Mouse (Mus musculus): ENCODE measurements at regions not wholly inside any gene's neighbourhood (a gene's known extent, or its start where the extent isn't known, plus 50 kb on each side); places are given as distances from the start of the nearest gene placed in this dataset.
"Not testable (repeated sequence)": the region's sequence is repeated elsewhere in the genome, so short reads cannot be mapped to it uniquely, and the experiment has no call there.

DNA sequence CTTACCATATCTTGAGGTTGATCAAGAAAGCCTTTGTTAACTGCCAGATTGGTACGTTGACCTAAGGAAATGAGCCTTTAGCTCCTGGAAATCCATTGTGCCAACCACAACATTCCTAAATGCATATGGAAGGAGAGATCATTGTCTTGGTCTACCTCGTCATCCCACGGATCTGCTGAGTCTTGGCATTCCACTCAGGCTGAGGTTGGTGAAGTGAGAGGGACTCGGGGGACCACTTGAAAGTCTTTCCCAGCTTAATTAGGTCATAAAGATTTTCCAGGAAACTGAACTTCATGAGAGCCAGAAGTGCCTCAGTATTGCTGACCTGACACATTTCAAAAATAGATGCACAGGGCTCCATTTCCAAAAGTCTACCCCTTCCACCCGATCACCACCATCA lies 112.5 kb upstream of the Emcn start:
- no peak for DNase-seq

- DNase-seq = peak; percentile 4 to 58
These were observed 98.0 kb upstream of the Emcn start for GRCm38 (mm10) chr3:137242877-137243276.

- no peak for DNase-seq
These were observed 77.0 kb upstream of the Emcn start for GRCm38 (mm10) chr3:137263907-137264306.

DNA sequence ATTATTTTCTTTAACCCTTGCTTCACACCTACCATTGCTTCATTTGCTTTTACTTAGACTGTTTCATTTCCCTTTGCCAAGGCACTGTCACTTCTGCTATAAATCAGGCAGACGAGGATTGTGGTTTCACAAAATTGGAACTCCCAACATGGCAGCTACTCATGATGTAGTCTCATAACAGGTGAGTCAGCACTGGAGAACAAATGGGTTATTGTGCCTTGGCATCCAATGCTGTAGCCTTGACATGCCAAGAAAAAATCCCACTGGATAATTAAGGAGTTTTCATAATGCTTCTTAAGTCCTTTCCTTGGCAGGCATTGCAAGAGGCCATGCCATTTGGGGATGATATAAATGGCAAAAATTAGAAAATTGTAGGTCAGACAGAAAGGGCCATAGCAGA lies 73.1 kb upstream of the Emcn start:
- no peak for DNase-seq

DNA sequence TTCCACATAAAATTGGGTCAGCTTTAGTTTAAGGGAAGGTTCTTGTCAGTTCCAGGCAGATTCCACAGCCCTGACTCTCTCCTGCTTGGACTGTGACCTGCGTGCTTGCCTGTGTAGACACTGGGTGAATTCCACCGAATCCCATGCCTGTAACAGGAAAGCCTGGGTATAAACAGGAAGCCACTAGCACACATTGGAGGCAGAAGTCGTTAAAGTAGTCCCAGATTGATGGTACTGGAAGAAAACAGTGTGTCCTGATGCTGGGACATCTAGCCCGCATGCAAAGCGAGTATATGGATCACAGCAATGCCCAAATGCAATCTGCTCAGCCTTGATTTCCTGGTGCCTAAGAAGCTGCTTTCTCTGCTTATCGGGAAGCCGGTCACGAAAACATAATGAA lies 65.4 kb upstream of the Emcn start:
- DNase-seq = peak; percentile 33 to 43

DNA sequence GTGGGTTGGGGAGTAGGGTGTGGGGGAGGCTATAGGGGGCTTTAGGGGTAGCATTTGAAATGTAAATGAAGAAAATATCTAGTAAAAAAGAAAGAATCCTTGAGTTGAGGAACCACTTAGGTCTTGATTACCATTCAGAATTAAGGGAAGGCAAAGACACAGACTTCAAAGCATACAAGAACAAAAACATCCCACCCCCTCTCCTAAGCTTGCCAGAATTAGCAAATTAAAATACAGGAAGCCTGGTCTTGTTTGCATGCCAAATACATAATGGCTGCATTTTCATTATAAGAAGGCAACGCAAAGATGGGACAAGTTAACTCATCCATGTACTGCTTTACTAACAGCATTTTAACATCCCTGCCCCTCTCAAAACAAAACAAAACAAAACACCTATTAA lies 61.6 kb upstream of the Emcn start:
- no peak for DNase-seq

DNA sequence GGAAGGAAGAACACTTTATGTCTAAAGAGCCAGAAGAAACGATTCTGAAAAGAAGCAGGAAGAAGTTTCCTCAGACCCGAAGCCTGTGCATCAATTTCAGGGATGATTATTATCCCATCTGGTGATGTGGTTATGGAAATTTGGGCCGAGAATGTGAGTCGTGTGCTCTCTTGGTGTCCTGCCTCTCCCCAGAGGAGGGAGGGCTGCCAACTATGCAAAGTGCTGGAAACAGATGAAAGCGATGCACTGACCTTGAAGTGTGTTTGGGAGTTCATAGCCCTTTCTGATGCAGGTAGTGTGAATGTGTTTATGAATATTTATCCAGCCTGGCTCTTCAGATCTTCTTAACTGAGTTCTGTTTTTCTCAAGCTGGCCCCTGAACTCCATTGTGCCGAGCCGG lies 59.8 kb upstream of the Emcn start:
- DNase-seq = peak in 1 of 2 experiments; percentile 19

- DNase-seq = not testable (repeated sequence)
These were observed 53.3 kb upstream of the Emcn start for GRCm38 (mm10) chr3:137287558-137287957.

- DNase-seq = no peak
These were observed 52.4 kb upstream of the Emcn start for GRCm38 (mm10) chr3:137288301-137288942.

DNA sequence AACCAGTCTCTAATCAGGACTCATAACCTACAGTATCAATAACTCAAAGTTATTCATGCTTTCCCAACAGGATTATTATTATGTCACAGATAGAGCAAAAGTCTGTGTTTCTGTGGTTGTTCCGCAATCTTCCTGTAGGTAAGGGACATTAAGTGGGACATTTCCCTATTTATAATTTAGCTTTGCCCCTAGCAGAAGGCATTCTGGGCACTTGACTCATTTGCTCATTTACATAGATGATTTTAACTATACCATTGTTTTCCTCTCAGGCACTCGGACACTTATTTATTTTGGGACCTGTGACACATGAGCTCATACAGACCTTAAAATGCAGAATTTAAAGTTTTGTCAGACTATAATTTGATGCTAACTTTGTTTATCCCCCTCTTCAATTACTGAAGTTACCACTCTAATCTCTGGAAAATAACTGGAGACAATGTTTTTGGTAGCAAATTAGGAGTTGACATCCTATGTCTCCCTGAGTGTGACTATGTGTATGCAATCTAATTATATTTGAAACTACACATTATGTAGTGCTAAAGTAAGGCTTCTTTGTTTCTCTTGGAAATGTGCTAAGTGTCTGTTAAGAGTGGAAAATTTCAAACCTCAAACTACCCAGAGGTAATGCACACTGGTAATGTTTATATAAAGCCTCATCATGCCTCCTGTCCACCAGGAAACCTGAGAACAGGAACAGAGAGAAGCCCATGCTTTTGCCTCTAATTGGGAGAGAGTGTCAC lies 51.8 kb upstream of the Emcn start:
- no peak for DNase-seq

GRCm38 (mm10) chr3:137289683-137289984 lies 51.2 kb upstream of the Emcn start:
- DNase-seq = no peak

All from kidney, postnatal 36 days (tissue).